Mouse (Mus musculus): ENCODE measurements at regions not wholly inside any gene's neighbourhood (a gene's known extent, or its start where the extent isn't known, plus 50 kb on each side); places are given as distances from the start of the nearest gene placed in this dataset.

- TF ChIP-seq CEBPB (IDR thresholded peaks at IDR 0.05; ENCODE audit: insufficient read depth, poor library complexity, severe bottlenecking) (no peak), TCF12 (IDR thresholded peaks at IDR 0.05; ENCODE audit: insufficient read depth, poor library complexity, severe bottlenecking) (no peak), E2F4 (IDR thresholded peaks at IDR 0.05; ENCODE audit: insufficient read depth) (no peak), POLR2AphosphoS2 (IDR thresholded peaks at IDR 0.05; ENCODE audit: insufficient read length, low read depth) (no peak)
These were observed 269.8 kb downstream of the Kctd12 start for GRCm38 (mm10) chr14:102712600-102712999.

Measured in myocyte (in vitro differentiated cells).